Mouse (Mus musculus) CH12.LX (cell line): ENCODE results near the gene Mrpl22. TPM values are rescaled to one million over a fixed set of nuclear protein-coding genes. Genes with fewer than 3 reads are reported as not detected.
A peak's percentile ranks its signal among the peaks of the same experiment; 100 is the strongest.

ENCODE experiments used
- DNase-seq: peaks from one replicate; pipeline ENCODE4 v3.0.0-alpha.2; 2013; ENCODE audit errors: extremely low read depth
- H3K27ac ChIP-seq: 2 replicates; pipeline ENCODE4 v1.5.1; 2012; ENCODE audit warnings: low read depth, mild to moderate bottlenecking, control low read depth, moderate library complexity; ENCODE audit not compliant: insufficient read depth
- H3K27me3 ChIP-seq: replicated peaks from 2 replicates; pipeline ENCODE3; 2012; ENCODE audit warnings: inconsistent platforms
- H3K36me3 ChIP-seq, 2 experiments: replicated peaks in 1 of 2; 2 replicates each; pipeline versions ENCODE3 to v1.6.1; 2012; ENCODE audit warnings: inconsistent platforms in 1 of 2, low read length in 1 of 2, mild to moderate bottlenecking in 1 of 2, mixed read lengths in 1 of 2, moderate library complexity in 1 of 2; ENCODE audit not compliant: control insufficient read depth in 1 of 2, insufficient read depth in 1 of 2
- H3K4me1 ChIP-seq, 2 experiments: 2 replicates each; pipeline ENCODE4 v1.6.1; 2012; ENCODE audit warnings: inconsistent platforms in 1 of 2, moderate library complexity in 1 of 2; ENCODE audit not compliant: insufficient read depth in 2 of 2, control insufficient read depth in 1 of 2
- H3K4me2 ChIP-seq: 2 replicates; pipeline ENCODE4 v1.6.1; 2012; ENCODE audit warnings: low read depth, mild to moderate bottlenecking, control low read depth; ENCODE audit not compliant: poor library complexity, insufficient read depth, severe bottlenecking
- H3K4me3 ChIP-seq, 3 experiments: fragments of 150-350 bp in 1 of 3; sonication (generic) in 1 of 3; replicated peaks in 1 of 3; 2 replicates each; pipeline versions ENCODE3 to v1.5.1; 2011 to 2012; ENCODE audit warnings: low read depth in 2 of 3, low read length in 2 of 3, mild to moderate bottlenecking in 2 of 3, moderate library complexity in 2 of 3, control low read depth in 1 of 3, improper control_type of control experiment in 1 of 3, inconsistent platforms in 1 of 3, mixed read lengths in 1 of 3; ENCODE audit not compliant: poor library complexity in 1 of 3
- H3K79me2 ChIP-seq: replicated peaks from 2 replicates; pipeline ENCODE4 v1.6.1; 2012; ENCODE audit warnings: mild to moderate bottlenecking, moderate library complexity; ENCODE audit not compliant: control insufficient read depth, poor library complexity, insufficient read depth, severe bottlenecking; ENCODE audit errors: extremely low read depth
- H3K9ac ChIP-seq: 2 replicates; pipeline ENCODE4 v1.6.1; 2012; ENCODE audit warnings: low read depth, mild to moderate bottlenecking, control low read depth, moderate library complexity; ENCODE audit not compliant: insufficient read depth
- H3K9me3 ChIP-seq: replicated peaks from 2 replicates; pipeline ENCODE3; 2012; ENCODE audit warnings: low read length, inconsistent platforms, mixed read lengths
- BHLHE40 ChIP-seq: IDR thresholded peaks from 2 replicates; pipeline ENCODE4 v1.6.1; 2011; ENCODE audit warnings: mild to moderate bottlenecking, low read depth, low read length, improper control_type of control experiment
- CHD2 ChIP-seq: IDR thresholded peaks from 2 replicates; pipeline ENCODE4 v1.6.1; 2011; ENCODE audit warnings: low read length, improper control_type of control experiment
- CTCF ChIP-seq, 2 experiments: IDR thresholded peaks in 1 of 2; conservative IDR thresholded peaks in 1 of 2; 2 replicates each; pipeline ENCODE4 v1.5.1; 2011 to 2012; ENCODE audit warnings: low read depth in 2 of 2, low read length in 2 of 2, improper control_type of control experiment in 1 of 2, inconsistent platforms in 1 of 2, mild to moderate bottlenecking in 1 of 2, moderate library complexity in 1 of 2
- ELF1 ChIP-seq: IDR thresholded peaks from 2 replicates; pipeline ENCODE4 v1.6.1; 2014; ENCODE audit warnings: low read depth, mild to moderate bottlenecking, inconsistent platforms, low read length, improper control_type of control experiment
- EP300 ChIP-seq: IDR thresholded peaks from 2 replicates; pipeline ENCODE4 v1.6.1; 2011; ENCODE audit warnings: low read length, improper control_type of control experiment
- IRF4 ChIP-seq: IDR thresholded peaks from 2 replicates; pipeline ENCODE4 v1.6.1; 2014; ENCODE audit warnings: low read depth, mild to moderate bottlenecking, inconsistent platforms, low read length, improper control_type of control experiment
- JUND ChIP-seq: conservative IDR thresholded peaks from 2 replicates; pipeline ENCODE4 v1.6.1; 2011; ENCODE audit warnings: low read depth, low read length, improper control_type of control experiment
- KAT2A ChIP-seq: IDR thresholded peaks from 2 replicates; pipeline ENCODE4 v1.6.1; 2012; ENCODE audit warnings: low read length, improper control_type of control experiment, inconsistent platforms; ENCODE audit not compliant: insufficient replicate concordance
- MAFK ChIP-seq: IDR thresholded peaks from 2 replicates; pipeline ENCODE4 v1.6.1; 2011; ENCODE audit warnings: low read length, improper control_type of control experiment; ENCODE audit not compliant: insufficient replicate concordance
- MAX ChIP-seq: IDR thresholded peaks from 2 replicates; pipeline ENCODE4 v1.6.1; 2011; ENCODE audit warnings: low read length, improper control_type of control experiment
- MAZ ChIP-seq: IDR thresholded peaks from 2 replicates; pipeline ENCODE4 v1.6.1; 2012; ENCODE audit warnings: low read depth, mild to moderate bottlenecking, inconsistent platforms, low read length, improper control_type of control experiment, moderate library complexity
- NELFE ChIP-seq: IDR thresholded peaks from 2 replicates; pipeline ENCODE4 v1.6.1; 2011; ENCODE audit warnings: low read depth, low read length, improper control_type of control experiment
- POLR2A ChIP-seq: IDR thresholded peaks from 2 replicates; pipeline ENCODE4 v1.6.1; 2011; ENCODE audit warnings: low read depth, mild to moderate bottlenecking, improper control_type of control experiment, low read length
- POLR2AphosphoS2 ChIP-seq: IDR thresholded peaks from 2 replicates; pipeline ENCODE4 v1.6.1; 2011; ENCODE audit warnings: low read depth, low read length, improper control_type of control experiment
- RAD21 ChIP-seq: IDR thresholded peaks from 2 replicates; pipeline ENCODE4 v1.6.1; 2011; ENCODE audit warnings: low read depth, mild to moderate bottlenecking, low read length, improper control_type of control experiment, moderate library complexity
- SIN3A ChIP-seq: IDR thresholded peaks from 2 replicates; pipeline ENCODE4 v1.6.1; 2012; ENCODE audit warnings: low read length, improper control_type of control experiment, inconsistent platforms
- TBP ChIP-seq: conservative IDR thresholded peaks from 2 replicates; pipeline ENCODE4 v1.6.1; 2011; ENCODE audit warnings: low read depth, low read length, improper control_type of control experiment
- TCF12 ChIP-seq: IDR thresholded peaks from 2 replicates; pipeline ENCODE4 v1.6.1; 2014; ENCODE audit warnings: low read depth, mild to moderate bottlenecking, inconsistent platforms, low read length, improper control_type of control experiment
- UBTF ChIP-seq: IDR thresholded peaks from 2 replicates; pipeline ENCODE4 v1.6.1; 2012; ENCODE audit warnings: low read depth, mild to moderate bottlenecking, inconsistent platforms, low read length, improper control_type of control experiment, moderate library complexity
- USF2 ChIP-seq: conservative IDR thresholded peaks from 2 replicates; pipeline ENCODE4 v1.6.1; 2011; ENCODE audit warnings: low read depth, low read length, improper control_type of control experiment
- ZNF384 ChIP-seq: IDR thresholded peaks from 2 replicates; pipeline ENCODE4 v1.6.1; 2012; ENCODE audit warnings: low read depth, low read length, improper control_type of control experiment, inconsistent platforms
- dilution Hi-C: fragments of 300-500 bp; cut with MboI; formaldehyde crosslinking; loops from 2 replicates; pipeline ENCODE4 v1.14.3; 2020; ENCODE audit warnings: low sequenced_read_pairs; ENCODE audit not compliant: extremely low pct_unique_long_range_greater_than_20kb, extremely low pct_ligation_motif_present
- in situ Hi-C: fragments of 300-500 bp; cut with MboI; formaldehyde crosslinking; loops from 3 replicates; pipeline ENCODE4 v1.14.3; 2019; ENCODE audit warnings: low sequenced_read_pairs, low pct_ligation_motif_present, low pct_unique_long_range_greater_than_20kb, mixed read lengths
- polyA plus RNA-seq: library from polyadenylated mRNA; unstranded; fragments of >175 nt; gene quantifications from 2 replicates; pipeline ENCODE4 v1.2.1, GENCODE M21; 2012; ENCODE audit warnings: low read depth; ENCODE audit not compliant: insufficient read length
- total RNA-seq, 2 experiments: library from RNA; depleted of rRNA; stranded (reverse); fragments of 300-350 nt in 1 of 2; fragments of >200 nt in 1 of 2; gene quantifications; 2 replicates each; pipeline ENCODE4 v1.2.3; 2012 to 2014

The Mrpl22 gene
- total and polyA plus RNA-seq, 3 experiments, result 89.1 to 133 (median 115) TPM

- peak; percentile 62 for TF ChIP-seq TCF12
- TF ChIP-seq BHLHE40, result peak; percentile 76
- TF ChIP-seq TBP, result no peak
- TF ChIP-seq EP300, result peak; percentile 89
These were observed 12.1 kb downstream of the Mrpl22 start (continued) for GRCm38 (mm10) chr11:58183579-58183978.

GRCm38 (mm10) chr11:58189675-58190074, 18.2 kb downstream of the Mrpl22 start:
- peaks cover 4% of the 10 kb centered on the region for H3K79me2 ChIP-seq
- dilution Hi-C loops (no loop called here), in situ Hi-C loops (loop anchor here (10.0 kb wide), 1 partner anchor 115 kb away; the partner anchor contains the start of gene Zfp692)
- TF ChIP-seq EP300 (no peak), IRF4 (no peak), MAX (no peak), ELF1 (no peak), BHLHE40 (no peak), MAFK (no peak), NELFE (no peak), CTCF (conservative IDR thresholded peaks at IDR 0.05 in 1 of 2, IDR thresholded peaks at IDR 0.05 in 1 of 2; ENCODE audit: low read depth in 2 of 2, low read length in 2 of 2) (no peak), RAD21 (no peak), ZNF384 (no peak), POLR2A (no peak), MAZ (no peak), KAT2A (no peak), SIN3A (no peak), USF2 (no peak), POLR2AphosphoS2 (no peak), UBTF (no peak), CHD2 (no peak), TCF12 (no peak)
- no peak overlapping the region for H3K4me3 ChIP-seq
- H3K27ac ChIP-seq, result no peak overlapping the region
- peaks cover 12 to 23% of the 10 kb centered on the region in 2 experiments for H3K4me1 ChIP-seq
- DNase-seq, result no peak
- H3K4me2 ChIP-seq, result no peak overlapping the region
- no peaks in the 10 kb centered on the region for H3K9me3 ChIP-seq
- no peaks in the 10 kb centered on the region for H3K27me3 ChIP-seq
- no peak overlapping the region for H3K9ac ChIP-seq
- peaks cover 13 to 14% of the 10 kb centered on the region in 2 experiments for H3K36me3 ChIP-seq

GRCm38 (mm10) chr11:58193326-58193725, 21.9 kb downstream of the Mrpl22 start:
- Histone ChIP-seq H3K4me2 (no peak overlapping the region), H3K36me3 (peaks cover 9 to 12% of the 10 kb centered on the region in 2 experiments), H3K4me1 (peaks cover 7 to 30% of the 10 kb centered on the region in 2 experiments), H3K27me3 (no peaks in the 10 kb centered on the region), H3K9me3 (no peaks in the 10 kb centered on the region), H3K9ac (no peak overlapping the region), H3K27ac (no peak overlapping the region), H3K4me3 (no peak overlapping the region), H3K79me2 (no peaks in the 10 kb centered on the region)
- no peak for DNase-seq
- TF ChIP-seq NELFE (no peak), JUND (no peak)
- in situ Hi-C loops, result no loop called here
- dilution Hi-C loops, result no loop called here
